Mouse (Mus musculus): ENCODE results near the gene Catsperg2. TPM values are rescaled to one million over a fixed set of nuclear protein-coding genes. Genes with fewer than 3 reads are reported as not detected.
"Not testable (repeated sequence)": the region's sequence is repeated elsewhere in the genome, so short reads cannot be mapped to it uniquely, and the experiment has no call there.

Catsperg2 gene
- total and polyA plus RNA-seq, 3 experiments = not detected

DNA sequence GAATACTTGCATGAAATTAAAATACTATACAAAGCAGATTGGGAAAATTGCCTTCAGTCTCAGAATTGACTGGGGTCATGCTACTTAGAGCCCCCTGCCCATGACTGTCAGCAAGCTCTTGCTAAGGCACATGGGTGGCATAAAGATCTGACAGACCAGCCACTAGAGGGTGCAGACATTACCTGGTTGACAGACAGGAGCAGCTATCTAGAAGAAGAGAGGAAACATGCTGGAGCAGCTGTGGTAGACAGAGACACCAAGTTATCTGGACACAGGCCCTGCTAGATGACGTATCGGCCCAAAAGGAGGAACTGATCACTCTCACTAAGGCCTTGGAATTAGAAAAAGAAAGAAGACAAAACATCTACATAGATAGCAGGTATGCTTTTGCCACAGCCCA lies 1.2 kb upstream of the Catsperg2 start:
- TF ChIP-seq RAD21 (IDR thresholded peaks at IDR 0.05; ENCODE audit: low read depth, low read length) (peak; percentile 28), SMC3 (IDR thresholded peaks at IDR 0.05; ENCODE audit: low read depth, low read length) (peak; percentile 27), NRF1 (IDR thresholded peaks at IDR 0.05; ENCODE audit: insufficient read depth, low read depth, low read length, poor library complexity, severe bottlenecking) (no peak), CTCF (IDR thresholded peaks at IDR 0.05 in 2 of 3, conservative IDR thresholded peaks at IDR 0.05 in 1 of 3; ENCODE audit: control insufficient read depth in 1 of 3, insufficient read depth in 1 of 3, low read depth in 2 of 3, low read length in 3 of 3, poor library complexity in 1 of 3, severe bottlenecking in 1 of 3) (peak in 1 of 3 experiments; percentile 35; a peak in 2 of 6 replicates)
- Histone ChIP-seq H3K9me3 (replicated peaks; ENCODE audit: insufficient read depth, low read length) (no peaks in the 10 kb centered on the region), H3K27ac (ENCODE audit: control insufficient read depth, low read depth, low read length) (no peak overlapping the region), H3K79me2 (ENCODE audit: control insufficient read depth, insufficient read depth, low read length, poor library complexity) (no peaks in the 10 kb centered on the region), H3K27me3 (ENCODE audit: control insufficient read depth in 1 of 2, insufficient read depth in 2 of 2, low read length in 2 of 2) (no peaks in the 10 kb centered on the region), H3K36me3 (ENCODE audit: control insufficient read depth in 1 of 2, insufficient read depth in 2 of 2, low read length in 2 of 2) (no peaks in the 10 kb centered on the region), H3K4me3 (ENCODE audit: control insufficient read depth in 1 of 2, insufficient read depth in 1 of 2, low read depth in 2 of 2, low read length in 2 of 2) (no peak overlapping the region), H3K4me1 (ENCODE audit: control insufficient read depth in 1 of 2, insufficient read depth in 2 of 2, low read length in 2 of 2) (no peaks in the 10 kb centered on the region), H3K9ac (ENCODE audit: control insufficient read depth, low read depth, low read length, poor library complexity, severe bottlenecking) (no peak overlapping the region)
- peak; percentile 39 for DNase-seq (ENCODE audit: low read depth, low spot score)

GRCm38 (mm10) chr7:29725461-29726142 lies 1.2 kb downstream of the Catsperg2 start:
- DNase-seq (ENCODE audit: low read depth, low spot score) = peak; percentile 6
- H3K4me3 ChIP-seq (ENCODE audit: control insufficient read depth in 1 of 2, insufficient read depth in 1 of 2, low read depth in 2 of 2, low read length in 2 of 2); H3K27me3 ChIP-seq (ENCODE audit: control insufficient read depth in 1 of 2, insufficient read depth in 2 of 2, low read length in 2 of 2); H3K9me3 ChIP-seq (replicated peaks; ENCODE audit: insufficient read depth, low read length); H3K79me2 ChIP-seq (ENCODE audit: control insufficient read depth, insufficient read depth, low read length, poor library complexity); H3K36me3 ChIP-seq (ENCODE audit: control insufficient read depth in 1 of 2, insufficient read depth in 2 of 2, low read length in 2 of 2); H3K4me1 ChIP-seq (ENCODE audit: control insufficient read depth in 1 of 2, insufficient read depth in 2 of 2, low read length in 2 of 2); H3K9ac ChIP-seq (ENCODE audit: control insufficient read depth, low read depth, low read length, poor library complexity, severe bottlenecking); H3K27ac ChIP-seq (ENCODE audit: control insufficient read depth, low read depth, low read length): not testable (repeated sequence)

DNA sequence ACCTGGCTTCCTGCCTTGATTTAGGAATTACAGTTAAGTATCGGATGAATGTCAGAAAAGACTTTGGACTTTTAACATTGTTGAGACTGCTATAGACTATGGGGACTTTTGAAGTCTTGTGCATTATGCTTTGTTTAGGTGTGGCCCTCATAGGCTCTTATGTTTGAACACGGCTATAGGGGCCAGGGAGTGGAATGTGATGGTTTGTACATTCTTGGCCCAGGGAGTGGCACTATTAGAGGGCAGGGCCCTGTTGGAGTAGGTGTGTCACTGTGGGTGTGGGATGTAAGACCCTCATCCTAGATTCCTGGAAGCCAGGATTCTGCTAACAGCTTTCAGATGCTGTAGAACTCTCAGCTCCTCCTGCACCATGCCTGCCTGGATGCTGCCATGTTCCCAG lies 17.9 kb downstream of the Catsperg2 start:
- H3K79me2 ChIP-seq (ENCODE audit: control insufficient read depth, insufficient read depth, low read length, poor library complexity); DNase-seq (ENCODE audit: low read depth, low spot score); H3K27ac ChIP-seq (ENCODE audit: control insufficient read depth, low read depth, low read length); H3K9me3 ChIP-seq (replicated peaks; ENCODE audit: insufficient read depth, low read length); H3K9ac ChIP-seq (ENCODE audit: control insufficient read depth, low read depth, low read length, poor library complexity, severe bottlenecking); H3K36me3 ChIP-seq (ENCODE audit: control insufficient read depth in 1 of 2, insufficient read depth in 2 of 2, low read length in 2 of 2); H3K4me3 ChIP-seq (ENCODE audit: control insufficient read depth in 1 of 2, insufficient read depth in 1 of 2, low read depth in 2 of 2, low read length in 2 of 2); H3K4me1 ChIP-seq (ENCODE audit: control insufficient read depth in 1 of 2, insufficient read depth in 2 of 2, low read length in 2 of 2); H3K27me3 ChIP-seq (ENCODE audit: control insufficient read depth in 1 of 2, insufficient read depth in 2 of 2, low read length in 2 of 2): not testable (repeated sequence)

DNA sequence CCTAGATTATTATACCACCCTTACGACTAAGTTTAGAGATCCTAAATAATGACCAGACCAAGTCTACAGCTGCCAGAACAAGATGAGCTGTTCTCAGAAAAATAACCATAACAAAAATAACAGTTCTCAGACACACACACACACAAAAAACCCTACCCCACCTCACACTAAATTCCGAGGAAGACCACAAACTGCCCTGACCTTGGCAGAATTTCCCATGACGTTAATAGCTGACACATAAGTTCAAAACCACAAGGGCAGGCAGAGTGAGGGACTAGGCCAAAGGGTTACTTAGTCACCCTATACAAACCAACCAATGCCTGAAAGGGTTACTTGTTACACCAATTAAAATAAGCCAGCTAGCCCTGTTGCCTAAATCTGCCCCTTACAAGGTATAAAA lies 31.6 kb downstream of the Catsperg2 start:
- DNase-seq (ENCODE audit: low read depth, low spot score); H3K4me1 ChIP-seq (ENCODE audit: control insufficient read depth in 1 of 2, insufficient read depth in 2 of 2, low read length in 2 of 2); H3K9me3 ChIP-seq (replicated peaks; ENCODE audit: insufficient read depth, low read length); H3K4me3 ChIP-seq (ENCODE audit: control insufficient read depth in 1 of 2, insufficient read depth in 1 of 2, low read depth in 2 of 2, low read length in 2 of 2); H3K36me3 ChIP-seq (ENCODE audit: control insufficient read depth in 1 of 2, insufficient read depth in 2 of 2, low read length in 2 of 2); H3K79me2 ChIP-seq (ENCODE audit: control insufficient read depth, insufficient read depth, low read length, poor library complexity); H3K27ac ChIP-seq (ENCODE audit: control insufficient read depth, low read depth, low read length); H3K9ac ChIP-seq (ENCODE audit: control insufficient read depth, low read depth, low read length, poor library complexity, severe bottlenecking); H3K27me3 ChIP-seq (ENCODE audit: control insufficient read depth in 1 of 2, insufficient read depth in 2 of 2, low read length in 2 of 2): not testable (repeated sequence)
